Mouse (Mus musculus) CH12.LX (cell line): ENCODE measurements at regions not wholly inside any gene's neighbourhood (a gene's known extent, or its start where the extent isn't known, plus 50 kb on each side); places are given as distances from the start of the nearest gene placed in this dataset.

Source experiments
- DNase-seq: peaks from one replicate; pipeline ENCODE4 v3.0.0-alpha.2; 2013; ENCODE audit errors: extremely low read depth
- H3K27ac ChIP-seq: 2 replicates; pipeline ENCODE4 v1.5.1; 2012; ENCODE audit warnings: low read depth, mild to moderate bottlenecking, control low read depth, moderate library complexity; ENCODE audit not compliant: insufficient read depth
- H3K27me3 ChIP-seq: replicated peaks from 2 replicates; pipeline ENCODE3; 2012; ENCODE audit warnings: inconsistent platforms
- H3K36me3 ChIP-seq, 2 experiments: replicated peaks in 1 of 2; 2 replicates each; pipeline versions ENCODE3 to v1.6.1; 2012; ENCODE audit warnings: inconsistent platforms in 1 of 2, low read length in 1 of 2, mild to moderate bottlenecking in 1 of 2, mixed read lengths in 1 of 2, moderate library complexity in 1 of 2; ENCODE audit not compliant: control insufficient read depth in 1 of 2, insufficient read depth in 1 of 2
- H3K4me1 ChIP-seq, 2 experiments: 2 replicates each; pipeline ENCODE4 v1.6.1; 2012; ENCODE audit warnings: inconsistent platforms in 1 of 2, moderate library complexity in 1 of 2; ENCODE audit not compliant: insufficient read depth in 2 of 2, control insufficient read depth in 1 of 2
- H3K4me2 ChIP-seq: 2 replicates; pipeline ENCODE4 v1.6.1; 2012; ENCODE audit warnings: low read depth, mild to moderate bottlenecking, control low read depth; ENCODE audit not compliant: poor library complexity, insufficient read depth, severe bottlenecking
- H3K4me3 ChIP-seq, 3 experiments: fragments of 150-350 bp in 1 of 3; sonication (generic) in 1 of 3; replicated peaks in 1 of 3; 2 replicates each; pipeline versions ENCODE3 to v1.5.1; 2011 to 2012; ENCODE audit warnings: low read depth in 2 of 3, low read length in 2 of 3, mild to moderate bottlenecking in 2 of 3, moderate library complexity in 2 of 3, control low read depth in 1 of 3, improper control_type of control experiment in 1 of 3, inconsistent platforms in 1 of 3, mixed read lengths in 1 of 3; ENCODE audit not compliant: poor library complexity in 1 of 3
- H3K79me2 ChIP-seq: replicated peaks from 2 replicates; pipeline ENCODE4 v1.6.1; 2012; ENCODE audit warnings: mild to moderate bottlenecking, moderate library complexity; ENCODE audit not compliant: control insufficient read depth, poor library complexity, insufficient read depth, severe bottlenecking; ENCODE audit errors: extremely low read depth
- H3K9ac ChIP-seq: 2 replicates; pipeline ENCODE4 v1.6.1; 2012; ENCODE audit warnings: low read depth, mild to moderate bottlenecking, control low read depth, moderate library complexity; ENCODE audit not compliant: insufficient read depth
- H3K9me3 ChIP-seq: replicated peaks from 2 replicates; pipeline ENCODE3; 2012; ENCODE audit warnings: low read length, inconsistent platforms, mixed read lengths
- CHD1 ChIP-seq: IDR thresholded peaks from 2 replicates; pipeline ENCODE4 v1.6.1; 2012; ENCODE audit warnings: low read depth, low read length, improper control_type of control experiment, inconsistent platforms
- CTCF ChIP-seq, 2 experiments: IDR thresholded peaks in 1 of 2; conservative IDR thresholded peaks in 1 of 2; 2 replicates each; pipeline ENCODE4 v1.5.1; 2011 to 2012; ENCODE audit warnings: low read depth in 2 of 2, low read length in 2 of 2, improper control_type of control experiment in 1 of 2, inconsistent platforms in 1 of 2, mild to moderate bottlenecking in 1 of 2, moderate library complexity in 1 of 2
- E2F4 ChIP-seq: IDR thresholded peaks from 2 replicates; pipeline ENCODE4 v1.6.1; 2011; ENCODE audit warnings: low read depth, low read length, improper control_type of control experiment; ENCODE audit not compliant: insufficient replicate concordance
- EP300 ChIP-seq: IDR thresholded peaks from 2 replicates; pipeline ENCODE4 v1.6.1; 2011; ENCODE audit warnings: low read length, improper control_type of control experiment
- ETS1 ChIP-seq: conservative IDR thresholded peaks from 2 replicates; pipeline ENCODE4 v1.6.1; 2012; ENCODE audit warnings: low read depth, mild to moderate bottlenecking, inconsistent platforms, low read length, improper control_type of control experiment, moderate library complexity
- GABPA ChIP-seq: IDR thresholded peaks from 2 replicates; pipeline ENCODE4 v1.6.1; 2012; ENCODE audit warnings: low read depth, low read length, improper control_type of control experiment, inconsistent platforms; ENCODE audit not compliant: insufficient replicate concordance
- MAFK ChIP-seq: IDR thresholded peaks from 2 replicates; pipeline ENCODE4 v1.6.1; 2011; ENCODE audit warnings: low read length, improper control_type of control experiment; ENCODE audit not compliant: insufficient replicate concordance
- MAZ ChIP-seq: IDR thresholded peaks from 2 replicates; pipeline ENCODE4 v1.6.1; 2012; ENCODE audit warnings: low read depth, mild to moderate bottlenecking, inconsistent platforms, low read length, improper control_type of control experiment, moderate library complexity
- MEF2A ChIP-seq: IDR thresholded peaks from 2 replicates; pipeline ENCODE4 v1.6.1; 2014; ENCODE audit warnings: low read depth, mild to moderate bottlenecking, inconsistent platforms, low read length, improper control_type of control experiment, borderline replicate concordance
- MXI1 ChIP-seq: IDR thresholded peaks from 2 replicates; pipeline ENCODE4 v1.6.1; 2011; ENCODE audit warnings: mild to moderate bottlenecking, low read depth, low read length, improper control_type of control experiment
- MYC ChIP-seq: IDR thresholded peaks from 2 replicates; pipeline ENCODE4 v1.6.1; 2011; ENCODE audit warnings: low read depth, mild to moderate bottlenecking, improper control_type of control experiment, low read length
- NELFE ChIP-seq: IDR thresholded peaks from 2 replicates; pipeline ENCODE4 v1.6.1; 2011; ENCODE audit warnings: low read depth, low read length, improper control_type of control experiment
- NRF1 ChIP-seq: IDR thresholded peaks from 2 replicates; pipeline ENCODE4 v1.6.1; 2014; ENCODE audit warnings: low read depth, mild to moderate bottlenecking, inconsistent platforms, low read length, improper control_type of control experiment, moderate library complexity
- POLR2A ChIP-seq: IDR thresholded peaks from 2 replicates; pipeline ENCODE4 v1.6.1; 2011; ENCODE audit warnings: low read depth, mild to moderate bottlenecking, improper control_type of control experiment, low read length
- POLR2AphosphoS2 ChIP-seq: IDR thresholded peaks from 2 replicates; pipeline ENCODE4 v1.6.1; 2011; ENCODE audit warnings: low read depth, low read length, improper control_type of control experiment
- RAD21 ChIP-seq: IDR thresholded peaks from 2 replicates; pipeline ENCODE4 v1.6.1; 2011; ENCODE audit warnings: low read depth, mild to moderate bottlenecking, low read length, improper control_type of control experiment, moderate library complexity
- RCOR1 ChIP-seq: conservative IDR thresholded peaks from 2 replicates; pipeline ENCODE4 v1.6.1; 2012; ENCODE audit warnings: low read depth, mild to moderate bottlenecking, inconsistent platforms, low read length, improper control_type of control experiment
- TCF12 ChIP-seq: IDR thresholded peaks from 2 replicates; pipeline ENCODE4 v1.6.1; 2014; ENCODE audit warnings: low read depth, mild to moderate bottlenecking, inconsistent platforms, low read length, improper control_type of control experiment
- ZC3H11A ChIP-seq: IDR thresholded peaks from 2 replicates; pipeline ENCODE4 v1.6.1; 2012; ENCODE audit warnings: low read depth, mild to moderate bottlenecking, inconsistent platforms, low read length, improper control_type of control experiment
- ZKSCAN1 ChIP-seq: IDR thresholded peaks from 2 replicates; pipeline ENCODE4 v1.6.1; 2012; ENCODE audit warnings: low read depth, inconsistent platforms, low read length, improper control_type of control experiment, borderline replicate concordance
- ZMIZ1 ChIP-seq: IDR thresholded peaks from 2 replicates; pipeline ENCODE4 v1.6.1; 2012; ENCODE audit warnings: low read depth, mild to moderate bottlenecking, inconsistent platforms, low read length, improper control_type of control experiment
- ZNF384 ChIP-seq: IDR thresholded peaks from 2 replicates; pipeline ENCODE4 v1.6.1; 2012; ENCODE audit warnings: low read depth, low read length, improper control_type of control experiment, inconsistent platforms
- dilution Hi-C: fragments of 300-500 bp; cut with MboI; formaldehyde crosslinking; loops from 2 replicates; pipeline ENCODE4 v1.14.3; 2020; ENCODE audit warnings: low sequenced_read_pairs; ENCODE audit not compliant: extremely low pct_unique_long_range_greater_than_20kb, extremely low pct_ligation_motif_present
- in situ Hi-C: fragments of 300-500 bp; cut with MboI; formaldehyde crosslinking; loops from 3 replicates; pipeline ENCODE4 v1.14.3; 2019; ENCODE audit warnings: low sequenced_read_pairs, low pct_ligation_motif_present, low pct_unique_long_range_greater_than_20kb, mixed read lengths

DNA sequence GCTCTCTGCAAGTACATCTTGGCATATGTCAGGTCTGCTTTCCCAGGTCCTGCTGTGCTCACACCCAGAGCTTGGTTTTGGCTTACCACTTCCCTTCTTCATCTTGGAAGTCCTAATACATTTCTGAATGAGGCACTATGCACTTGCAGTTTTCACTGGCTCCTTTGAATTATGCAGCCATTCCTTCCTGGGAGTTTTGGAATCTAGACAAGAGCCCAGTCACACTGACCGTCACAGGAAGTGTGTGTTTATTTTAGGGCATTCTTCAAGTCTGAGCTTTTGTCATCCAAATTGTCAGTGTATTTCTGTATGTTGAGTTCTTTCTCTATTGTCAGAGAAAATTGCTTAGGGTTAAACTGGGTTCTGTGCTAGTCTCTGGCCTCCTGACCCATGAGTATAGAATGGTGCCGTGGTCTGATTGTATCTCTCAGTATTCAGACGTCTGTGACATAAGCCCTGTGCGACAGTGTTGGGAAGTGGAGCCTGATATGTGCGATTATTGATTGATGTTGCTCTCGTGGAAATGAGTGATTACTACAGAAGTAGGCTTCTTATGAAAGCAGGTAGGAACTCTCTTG is 162.6 kb upstream of the Serpine2 start:
- Histone ChIP-seq H3K4me3 (no peak overlapping the region), H3K9ac (no peak overlapping the region), H3K27me3 (no peaks in the 10 kb centered on the region), H3K4me1 (peaks cover 0 to 4% of the 10 kb centered on the region in 2 experiments; a peak in 2 of 4 replicates), H3K4me2 (no peak overlapping the region), H3K9me3 (no peaks in the 10 kb centered on the region), H3K79me2 (no peaks in the 10 kb centered on the region), H3K27ac (no peak overlapping the region), H3K36me3 (no peaks in the 10 kb centered on the region)
- DNase-seq, result no peak
- dilution Hi-C loops (no loop called here), in situ Hi-C loops (no loop called here)
- TF ChIP-seq MAZ (no peak), MAFK (no peak), POLR2A (no peak), RAD21 (no peak), E2F4 (no peak), NRF1 (no peak), CHD1 (no peak), ZNF384 (no peak), RCOR1 (no peak), MXI1 (no peak), MEF2A (no peak), ZC3H11A (no peak), CTCF (conservative IDR thresholded peaks at IDR 0.05 in 1 of 2, IDR thresholded peaks at IDR 0.05 in 1 of 2; ENCODE audit: low read depth in 2 of 2, low read length in 2 of 2) (no peak), NELFE (no peak), POLR2AphosphoS2 (no peak), ZKSCAN1 (no peak), GABPA (no peak), TCF12 (no peak)

DNA sequence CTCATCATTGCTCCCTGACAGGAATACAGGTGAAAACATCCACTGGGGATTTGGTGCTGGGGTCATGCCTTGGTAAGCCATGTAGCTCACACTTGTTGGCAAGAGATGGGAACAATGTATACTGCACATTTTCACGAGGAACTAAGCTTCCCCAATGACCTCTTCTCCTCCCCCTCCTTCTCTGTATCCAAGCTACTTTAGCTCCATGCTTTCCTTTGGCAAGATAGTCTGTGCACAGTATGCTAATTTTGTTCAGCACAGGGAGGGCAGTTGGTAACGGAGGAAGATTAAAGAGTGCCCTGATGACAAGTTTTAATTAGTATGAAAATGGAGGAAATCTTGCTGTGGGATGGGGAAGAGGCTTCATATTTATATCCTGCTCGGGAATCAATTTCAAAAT is 160.9 kb upstream of the Serpine2 start:
- H3K4me3 ChIP-seq, result no peak overlapping the region
- DNase-seq, result no peak
- in situ Hi-C loops, result no loop called here
- H3K9ac ChIP-seq, result no peak overlapping the region
- H3K36me3 ChIP-seq, result no peaks in the 10 kb centered on the region
- H3K27me3 ChIP-seq, result no peaks in the 10 kb centered on the region
- no peak overlapping the region for H3K4me2 ChIP-seq
- TF ChIP-seq MYC (no peak), ETS1 (no peak), ZMIZ1 (no peak), CHD1 (no peak), NELFE (no peak), EP300 (no peak), MEF2A (no peak)
- H3K27ac ChIP-seq, result no peak overlapping the region
- H3K79me2 ChIP-seq, result no peaks in the 10 kb centered on the region
- dilution Hi-C loops, result no loop called here
- peaks cover 2 to 9% of the 10 kb centered on the region in 2 experiments; a peak in 3 of 4 replicates for H3K4me1 ChIP-seq
- H3K9me3 ChIP-seq, result no peaks in the 10 kb centered on the region
